Mouse (Mus musculus) liver, embryonic 13.5 days (tissue): ENCODE data around the gene Myrfl. TPM values are rescaled to one million over a fixed set of nuclear protein-coding genes. Genes with fewer than 3 reads are reported as not detected.

Source experiments
- ATAC-seq: fragments of 200-750 bp; cut with Nextera tagmentation; 2 replicates; pipeline ENCODE4 v1.8.0; 2017; ENCODE audit warnings: low read depth, mild to moderate bottlenecking, moderate number of reproducible peaks, moderate library complexity
- DNase-seq: peaks from one replicate; pipeline ENCODE4 v3.0.0; 2022
- H3K27ac ChIP-seq: fragments of 300-500 bp; sonication (generic); 2 replicates; pipeline ENCODE4 v1.5.1; 2015; ENCODE audit warnings: moderate library complexity, mild to moderate bottlenecking, inconsistent platforms
- H3K27me3 ChIP-seq: fragments of 300-500 bp; sonication (generic); 2 replicates; pipeline ENCODE4 v1.6.1; 2015; ENCODE audit warnings: mild to moderate bottlenecking, inconsistent platforms
- H3K36me3 ChIP-seq: fragments of 300-500 bp; sonication (generic); 2 replicates; pipeline ENCODE4 v1.6.1; 2015; ENCODE audit warnings: mild to moderate bottlenecking, inconsistent platforms
- H3K4me1 ChIP-seq: fragments of 300-500 bp; sonication (generic); replicated peaks from 2 replicates; pipeline ENCODE4 v1.6.1; 2015; ENCODE audit warnings: inconsistent platforms
- H3K4me2 ChIP-seq: fragments of 300-500 bp; sonication (generic); 2 replicates; pipeline ENCODE4 v1.6.1; 2015; ENCODE audit warnings: inconsistent platforms, mild to moderate bottlenecking, moderate library complexity
- H3K4me3 ChIP-seq: fragments of 300-500 bp; sonication (generic); replicated peaks from 2 replicates; pipeline ENCODE4 v1.5.1; 2015; ENCODE audit warnings: mild to moderate bottlenecking, inconsistent platforms
- H3K9ac ChIP-seq: fragments of 300-500 bp; sonication (generic); 2 replicates; pipeline ENCODE4 v1.6.1; 2015; ENCODE audit warnings: mild to moderate bottlenecking, inconsistent platforms
- H3K9me3 ChIP-seq: fragments of 300-500 bp; sonication (generic); replicated peaks from 2 replicates; pipeline ENCODE4 v1.6.1; 2016; ENCODE audit warnings: inconsistent platforms
- WGBS: fragments of 180-500 bp; shearing (Covaris S2); methylation state at CpG from one replicate; pipeline ENCODE4 v1.1.7; 2015; ENCODE audit not compliant: insufficient replicate concordance; 5-methylcytosine and 5-hydroxymethylcytosine counted together
- polyA plus RNA-seq: library from polyadenylated mRNA; unstranded; fragments of >200 nt; fragmentation: Nextera tagmentation; extraction: Ambion mirVana; gene quantifications from 2 replicates; pipeline ENCODE4 v1.2.1, GENCODE M21; 2015

The Myrfl gene
- polyA plus RNA-seq, 1 experiment from 2014 or later: not detected

GRCm38 (mm10) chr10:116908901-116909642, 12.4 kb upstream of the Myrfl start:
- ATAC-seq (peak; percentile 100), DNase-seq (peak; percentile 73)
- H3K4me1 ChIP-seq: peaks cover 35% of the 10 kb centered on the region
- H3K4me2 ChIP-seq: peak overlapping the region; percentile 63
- H3K9ac ChIP-seq: peak overlapping the region; percentile 56
- peak overlapping the region; percentile 93 for H3K27ac ChIP-seq
- H3K27me3 ChIP-seq: no peaks in the 10 kb centered on the region
- H3K36me3 ChIP-seq: peaks cover 40% of the 10 kb centered on the region
- no peaks in the 10 kb centered on the region for H3K9me3 ChIP-seq
- 30% methylated on average over 15 of the region's 15 CpGs for WGBS
- H3K4me3 ChIP-seq: peak overlapping the region; percentile 45

- Histone ChIP-seq H3K4me3 (no peak overlapping the region), H3K4me2 (no peak overlapping the region), H3K9ac (no peak overlapping the region), H3K9me3 (no peaks in the 10 kb centered on the region), H3K27ac (no peak overlapping the region), H3K4me1 (peaks cover 34% of the 10 kb centered on the region), H3K27me3 (no peaks in the 10 kb centered on the region), H3K36me3 (peaks cover 34% of the 10 kb centered on the region)
- DNase-seq (no peak), ATAC-seq (no peak)
- 87% methylated on average over 9 of the region's 9 CpGs for WGBS
Observed at GRCm38 (mm10) chr10:116906794-116907193, 10.1 kb upstream of the Myrfl start.

GRCm38 (mm10) chr10:116904503-116904908, 7.8 kb upstream of the Myrfl start:
- no peak overlapping the region for H3K4me2 ChIP-seq

GRCm38 (mm10) chr10:116895108-116895833, 1.4 kb downstream of the Myrfl start:
- no peak overlapping the region for H3K9ac ChIP-seq

More at GRCm38 (mm10) chr10:116904503-116904908, 7.8 kb upstream of the Myrfl start:
- 76% methylated on average over 10 of the region's 10 CpGs for WGBS
- H3K4me1 ChIP-seq: peaks cover 24% of the 10 kb centered on the region
- no peak for ATAC-seq
- H3K4me3 ChIP-seq: no peak overlapping the region
- no peak overlapping the region for H3K9ac ChIP-seq
- H3K36me3 ChIP-seq: peaks cover 20% of the 10 kb centered on the region
- no peaks in the 10 kb centered on the region for H3K27me3 ChIP-seq
- H3K27ac ChIP-seq: no peak overlapping the region
- no peak for DNase-seq
- H3K9me3 ChIP-seq: no peaks in the 10 kb centered on the region

GRCm38 (mm10) chr10:116894540-116894939, 2.2 kb downstream of the Myrfl start:
- ATAC-seq: no peak
- H3K36me3 ChIP-seq: no peaks in the 10 kb centered on the region
- H3K9ac ChIP-seq: no peak overlapping the region
- no peak overlapping the region for H3K4me3 ChIP-seq
- DNase-seq: no peak
- no peak overlapping the region for H3K4me2 ChIP-seq
- no peaks in the 10 kb centered on the region for H3K27me3 ChIP-seq
- H3K4me1 ChIP-seq: no peaks in the 10 kb centered on the region
- 74% methylated on average over 6 of the region's 6 CpGs for whole genome bisulfite sequencing
- no peaks in the 10 kb centered on the region for H3K9me3 ChIP-seq
- H3K27ac ChIP-seq: no peak overlapping the region

More at GRCm38 (mm10) chr10:116895108-116895833, 1.4 kb downstream of the Myrfl start:
- no peak overlapping the region for H3K27ac ChIP-seq
- no peak overlapping the region for H3K4me3 ChIP-seq
- no peaks in the 10 kb centered on the region for H3K9me3 ChIP-seq
- H3K36me3 ChIP-seq: no peaks in the 10 kb centered on the region
- ATAC-seq (no peak), DNase-seq (no peak)
- 73% methylated on average over 12 of the region's 12 CpGs for WGBS
- H3K4me1 ChIP-seq: no peaks in the 10 kb centered on the region
- H3K27me3 ChIP-seq: no peaks in the 10 kb centered on the region
- no peak overlapping the region for H3K4me2 ChIP-seq

- no peak for DNase-seq
- Histone ChIP-seq H3K27ac (no peak overlapping the region), H3K4me2 (no peak overlapping the region), H3K4me3 (no peak overlapping the region), H3K27me3 (no peaks in the 10 kb centered on the region), H3K4me1 (no peaks in the 10 kb centered on the region), H3K9me3 (no peaks in the 10 kb centered on the region), H3K9ac (no peak overlapping the region), H3K36me3 (no peaks in the 10 kb centered on the region)
- ATAC-seq: no peak
- WGBS: 10% methylated on average over 3 of the region's 3 CpGs
Observed at GRCm38 (mm10) chr10:116893753-116894152, 3.0 kb downstream of the Myrfl start.

GRCm38 (mm10) chr10:116890587-116890986, 6.1 kb downstream of the Myrfl start:
- Histone ChIP-seq H3K4me2 (no peak overlapping the region), H3K27ac (no peak overlapping the region), H3K4me3 (no peak overlapping the region), H3K4me1 (no peaks in the 10 kb centered on the region), H3K9ac (no peak overlapping the region), H3K27me3 (no peaks in the 10 kb centered on the region), H3K36me3 (no peaks in the 10 kb centered on the region), H3K9me3 (no peaks in the 10 kb centered on the region)
- no peak for ATAC-seq
- no peak for DNase-seq
- WGBS: 51% methylated on average over 5 of the region's 5 CpGs

- WGBS: 66% methylated on average over 3 of the region's 3 CpGs
- Histone ChIP-seq H3K4me2 (no peak overlapping the region), H3K36me3 (no peaks in the 10 kb centered on the region), H3K9me3 (no peaks in the 10 kb centered on the region), H3K4me1 (no peaks in the 10 kb centered on the region), H3K27ac (no peak overlapping the region), H3K9ac (no peak overlapping the region), H3K4me3 (no peak overlapping the region), H3K27me3 (no peaks in the 10 kb centered on the region)
- no peak for ATAC-seq
- DNase-seq: no peak
Observed at GRCm38 (mm10) chr10:116884552-116884951, 12.2 kb downstream of the Myrfl start.

GRCm38 (mm10) chr10:116883531-116883930, 13.2 kb downstream of the Myrfl start:
- DNase-seq (no peak), ATAC-seq (no peak)
- 60% methylated on average over 5 of the region's 5 CpGs for WGBS
- Histone ChIP-seq H3K27me3 (no peaks in the 10 kb centered on the region), H3K9ac (no peak overlapping the region), H3K36me3 (no peaks in the 10 kb centered on the region), H3K4me2 (no peak overlapping the region), H3K27ac (no peak overlapping the region), H3K9me3 (no peaks in the 10 kb centered on the region), H3K4me1 (no peaks in the 10 kb centered on the region), H3K4me3 (no peak overlapping the region)

- no peaks in the 10 kb centered on the region for H3K9me3 ChIP-seq
- WGBS: 77% methylated on average over 4 of the region's 4 CpGs
- H3K9ac ChIP-seq: no peak overlapping the region
- H3K27ac ChIP-seq: no peak overlapping the region
- H3K4me3 ChIP-seq: no peak overlapping the region
- DNase-seq: no peak
- no peaks in the 10 kb centered on the region for H3K27me3 ChIP-seq
- no peak overlapping the region for H3K4me2 ChIP-seq
- ATAC-seq: no peak
- H3K36me3 ChIP-seq: no peaks in the 10 kb centered on the region
- H3K4me1 ChIP-seq: no peaks in the 10 kb centered on the region
Observed at GRCm38 (mm10) chr10:116877436-116877835, 19.3 kb downstream of the Myrfl start.

GRCm38 (mm10) chr10:116874490-116874889, 22.2 kb downstream of the Myrfl start:
- H3K9ac ChIP-seq: no peak overlapping the region
- ATAC-seq (no peak), DNase-seq (no peak)
- 65% methylated on average over 9 of the region's 9 CpGs for WGBS
- H3K9me3 ChIP-seq: no peaks in the 10 kb centered on the region
- H3K4me2 ChIP-seq: no peak overlapping the region
- H3K27me3 ChIP-seq: no peaks in the 10 kb centered on the region
- H3K27ac ChIP-seq: no peak overlapping the region
- H3K4me3 ChIP-seq: no peak overlapping the region
- H3K36me3 ChIP-seq: no peaks in the 10 kb centered on the region
- H3K4me1 ChIP-seq: no peaks in the 10 kb centered on the region
